Mouse (Mus musculus): Measurements from ENCODE around the gene Spp2.
"Not testable (repeated sequence)": the region's sequence is repeated elsewhere in the genome, so short reads cannot be mapped to it uniquely, and the experiment has no call there.

The Spp2 gene

GRCm38 (mm10) chr1:88434057-88434456 lies 27.3 kb downstream of the Spp2 start:
- no peak for DNase-seq

GRCm38 (mm10) chr1:88437206-88438126 lies 30.7 kb downstream of the Spp2 start:
- DNase-seq: no peak

GRCm38 (mm10) chr1:88443383-88443782 lies 36.6 kb downstream of the Spp2 start:
- no peak for DNase-seq

GRCm38 (mm10) chr1:88445400-88445799 lies 38.6 kb downstream of the Spp2 start:
- no peak for DNase-seq

GRCm38 (mm10) chr1:88446270-88447030 lies 39.7 kb downstream of the Spp2 start:
- DNase-seq: no peak

GRCm38 (mm10) chr1:88447483-88447882 lies 40.7 kb downstream of the Spp2 start:
- DNase-seq: peak; percentile 27

- DNase-seq: not testable (repeated sequence)
Observed at GRCm38 (mm10) chr1:88448094-88448493, 41.3 kb downstream of the Spp2 start.

- no peak for DNase-seq
Observed at GRCm38 (mm10) chr1:88449741-88450140, 43.0 kb downstream of the Spp2 start.

- DNase-seq: no peak
Observed at GRCm38 (mm10) chr1:88450668-88451067, 43.9 kb downstream of the Spp2 start.

GRCm38 (mm10) chr1:88452198-88452597 lies 45.4 kb downstream of the Spp2 start:
- DNase-seq: no peak

GRCm38 (mm10) chr1:88454703-88455102 lies 47.9 kb downstream of the Spp2 start:
- no peak for DNase-seq

GRCm38 (mm10) chr1:88455761-88456160 lies 49.0 kb downstream of the Spp2 start:
- peak; percentile 35 for DNase-seq

GRCm38 (mm10) chr1:88456451-88457072 lies 49.8 kb downstream of the Spp2 start:
- peak; percentile 77 for DNase-seq

GRCm38 (mm10) chr1:88459196-88459595 lies 52.4 kb downstream of the Spp2 start:
- no peak for DNase-seq

- DNase-seq: no peak
Observed at GRCm38 (mm10) chr1:88459655-88460054, 52.9 kb downstream of the Spp2 start.

- no peak for DNase-seq
Observed at GRCm38 (mm10) chr1:88461096-88461495, 54.3 kb downstream of the Spp2 start.

GRCm38 (mm10) chr1:88462484-88462883 lies 55.7 kb downstream of the Spp2 start:
- DNase-seq: no peak

GRCm38 (mm10) chr1:88463241-88463640 lies 56.5 kb downstream of the Spp2 start:
- no peak for DNase-seq

- DNase-seq: no peak
Observed at GRCm38 (mm10) chr1:88464109-88464905, 57.5 kb downstream of the Spp2 start.

GRCm38 (mm10) chr1:88465722-88466121 lies 59.0 kb downstream of the Spp2 start:
- no peak for DNase-seq

GRCm38 (mm10) chr1:88466325-88467064 lies 59.7 kb downstream of the Spp2 start:
- no peak for DNase-seq

- DNase-seq: no peak
Observed at GRCm38 (mm10) chr1:88467866-88468265, 61.1 kb downstream of the Spp2 start.

Measured in kidney, postnatal 14 days (tissue).